Mouse (Mus musculus) hindbrain, embryonic 13.5 days (tissue): Measurements from ENCODE around the gene Slc22a14. TPM values are rescaled to one million over a fixed set of nuclear protein-coding genes. Genes with fewer than 3 reads are reported as not detected.

Experiments
- ATAC-seq: fragments of 200-750 bp; cut with Nextera tagmentation; 2 replicates; pipeline ENCODE4 v1.8.0; 2017; ENCODE audit warnings: moderate TSS enrichment; ENCODE audit not compliant: low FRiP score
- H3K27ac ChIP-seq: fragments of 300-500 bp; sonication (generic); 2 replicates; pipeline ENCODE4 v1.5.1; 2015; ENCODE audit warnings: inconsistent platforms, mild to moderate bottlenecking, moderate library complexity
- H3K27me3 ChIP-seq: fragments of 300-500 bp; sonication (generic); 2 replicates; pipeline ENCODE4 v1.6.1; 2015; ENCODE audit warnings: mild to moderate bottlenecking, inconsistent platforms
- H3K36me3 ChIP-seq: fragments of 300-500 bp; sonication (generic); 2 replicates; pipeline ENCODE4 v1.6.1; 2015; ENCODE audit warnings: mild to moderate bottlenecking, inconsistent platforms
- H3K4me1 ChIP-seq: fragments of 300-500 bp; sonication (generic); replicated peaks from 2 replicates; pipeline ENCODE4 v1.6.1; 2015; ENCODE audit warnings: inconsistent platforms
- H3K4me2 ChIP-seq: fragments of 300-500 bp; sonication (generic); 2 replicates; pipeline ENCODE4 v1.6.1; 2015; ENCODE audit warnings: inconsistent platforms, mild to moderate bottlenecking, moderate library complexity
- H3K4me3 ChIP-seq: fragments of 300-500 bp; sonication (generic); 2 replicates; pipeline ENCODE4 v1.5.1; 2015; ENCODE audit warnings: mild to moderate bottlenecking, inconsistent platforms
- H3K9ac ChIP-seq: fragments of 300-500 bp; sonication (generic); 2 replicates; pipeline ENCODE4 v1.6.1; 2015; ENCODE audit warnings: mild to moderate bottlenecking, inconsistent platforms
- H3K9me3 ChIP-seq: fragments of 300-500 bp; sonication (generic); 2 replicates; pipeline ENCODE4 v1.6.1; 2016; ENCODE audit warnings: inconsistent platforms
- WGBS: fragments of 180-500 bp; shearing (Covaris S2); methylation state at CpG from one replicate; pipeline ENCODE4 v1.1.7; 2015; 5-methylcytosine and 5-hydroxymethylcytosine counted together
- polyA plus RNA-seq: library from polyadenylated mRNA; unstranded; fragments of >200 nt; fragmentation: Nextera tagmentation; extraction: Ambion mirVana; gene quantifications from 2 replicates; pipeline ENCODE4 v1.2.1, GENCODE M21; 2015

Slc22a14 gene
- polyA plus RNA-seq, 1 experiment from 2014 or later, result not detected

- H3K27me3 ChIP-seq, result no peaks in the 10 kb centered on the region
Measured at GRCm38 (mm10) chr9:119130692-119131091, 234.7 kb downstream of the Slc22a14 start.

DNA sequence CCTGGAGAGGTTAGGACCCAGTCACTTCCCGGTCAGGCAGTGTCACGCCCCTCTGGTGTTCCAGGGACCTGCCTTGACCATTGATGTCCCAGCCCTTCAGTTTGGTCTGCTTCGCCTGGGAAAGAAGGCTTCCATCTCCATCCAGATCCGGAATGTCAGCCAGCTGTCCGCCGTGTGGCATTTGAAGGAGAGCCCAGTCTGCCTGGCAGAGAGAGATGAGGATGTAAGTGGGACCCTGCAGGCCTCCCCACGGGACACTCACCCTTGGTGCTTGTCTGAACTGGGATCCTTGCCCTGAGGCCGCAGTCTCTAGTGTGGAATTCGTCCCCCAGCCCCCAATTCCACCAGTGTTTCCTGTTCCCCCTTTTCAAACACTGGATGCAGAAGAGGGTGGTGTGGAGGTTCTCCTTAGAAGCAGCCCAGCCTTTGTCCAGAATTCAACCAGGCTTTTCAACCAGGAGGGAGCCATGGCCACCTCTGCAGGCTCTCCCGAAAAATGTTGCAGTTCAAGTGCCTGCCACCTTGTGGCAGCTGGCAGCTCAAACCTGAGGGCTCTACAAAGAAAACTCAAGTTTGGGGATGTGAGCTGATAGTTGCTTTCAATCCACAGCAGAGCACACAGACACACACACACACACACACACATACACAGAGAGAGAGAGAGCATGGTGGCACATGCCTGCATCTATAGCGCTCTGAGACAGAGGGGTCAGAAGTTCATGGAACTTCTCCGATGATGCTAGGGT lies 236.7 kb downstream of the Slc22a14 start:
- Histone ChIP-seq H3K4me3 (no peak overlapping the region), H3K9ac (no peak overlapping the region), H3K36me3 (no peaks in the 10 kb centered on the region), H3K9me3 (no peaks in the 10 kb centered on the region), H3K4me2 (no peak overlapping the region), H3K27ac (no peak overlapping the region), H3K27me3 (no peaks in the 10 kb centered on the region), H3K4me1 (no peaks in the 10 kb centered on the region)
- no peak for ATAC-seq
- WGBS, result 79% methylated on average over 12 of the region's 12 CpGs

More at GRCm38 (mm10) chr9:119130692-119131091, 234.7 kb downstream of the Slc22a14 start:
- Histone ChIP-seq H3K27ac (no peak overlapping the region), H3K36me3 (no peaks in the 10 kb centered on the region), H3K9ac (no peak overlapping the region), H3K4me3 (no peak overlapping the region), H3K9me3 (no peaks in the 10 kb centered on the region), H3K4me1 (no peaks in the 10 kb centered on the region), H3K4me2 (no peak overlapping the region)
- WGBS, result 83% methylated on average over 5 of the region's 5 CpGs
- no peak for ATAC-seq

GRCm38 (mm10) chr9:119122596-119123369 lies 242.6 kb downstream of the Slc22a14 start:
- 91% methylated on average over 18 of the region's 18 CpGs for WGBS
- H3K4me2 ChIP-seq, result no peak overlapping the region
- no peak for ATAC-seq
- H3K4me3 ChIP-seq, result no peak overlapping the region
- H3K36me3 ChIP-seq, result no peaks in the 10 kb centered on the region
- no peaks in the 10 kb centered on the region for H3K9me3 ChIP-seq
- H3K4me1 ChIP-seq, result peaks cover 12% of the 10 kb centered on the region
- no peak overlapping the region for H3K9ac ChIP-seq
- no peak overlapping the region for H3K27ac ChIP-seq
- no peaks in the 10 kb centered on the region for H3K27me3 ChIP-seq

DNA sequence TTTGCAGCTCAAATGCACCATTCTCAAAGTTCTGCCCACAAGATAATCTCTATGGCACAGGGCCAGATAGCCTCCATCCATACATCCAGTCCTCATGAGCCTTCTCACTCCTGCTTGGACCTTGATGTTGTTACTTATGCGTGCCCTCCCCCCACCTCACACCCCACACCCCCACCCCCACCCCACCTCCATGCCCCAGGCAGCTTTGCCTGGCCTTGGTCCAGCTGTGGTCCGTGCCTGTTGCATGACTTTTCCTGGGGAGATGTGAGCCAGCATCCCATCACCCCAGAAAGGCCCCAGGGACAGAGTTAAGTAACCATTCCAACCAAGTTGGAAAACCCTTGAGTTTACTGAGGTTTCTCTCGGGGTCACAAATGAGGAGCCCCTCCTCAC lies 245.2 kb downstream of the Slc22a14 start:
- 78% methylated on average over 3 of the region's 3 CpGs for WGBS

More for the DNA sequence above, 245.2 kb downstream of the Slc22a14 start:
- Histone ChIP-seq H3K9ac (no peak overlapping the region), H3K4me2 (no peak overlapping the region), H3K9me3 (no peaks in the 10 kb centered on the region), H3K27me3 (no peaks in the 10 kb centered on the region), H3K4me3 (no peak overlapping the region), H3K4me1 (peaks cover 12% of the 10 kb centered on the region), H3K36me3 (no peaks in the 10 kb centered on the region), H3K27ac (no peak overlapping the region)
- ATAC-seq, result no peak

Other genes with a start within 250 kb of the Slc22a14 start
- gene Acaa1b, start 208.5 kb downstream of the Slc22a14 start, polyA plus RNA-seq, result 1.8 and 1.9 TPM in 2 replicates
- not detected in 2 replicates for gene Gm47289, start 206.4 kb downstream of the Slc22a14 start, polyA plus RNA-seq
- gene Slc22a13, start 156.5 kb downstream of the Slc22a14 start, polyA plus RNA-seq, result not detected in 2 replicates
- gene Oxsr1, start 43.1 kb downstream of the Slc22a14 start, polyA plus RNA-seq, result 11.8 and 13.0 TPM in 2 replicates
- gene Acaa1a, start 25.9 kb downstream of the Slc22a14 start, polyA plus RNA-seq, result 106 and 110 TPM in 2 replicates
- gene Myd88, start 24.1 kb downstream of the Slc22a14 start, polyA plus RNA-seq, result 6.1 and 6.2 TPM in 2 replicates
- 2.4 and 2.5 TPM in 2 replicates for gene Xylb, start 8.2 kb downstream of the Slc22a14 start, polyA plus RNA-seq
- gene Acvr2b, start 36.6 kb upstream of the Slc22a14 start, polyA plus RNA-seq, result 44.4 and 48.6 TPM in 2 replicates
- gene Exog, start 79.4 kb upstream of the Slc22a14 start, polyA plus RNA-seq, result 48.4 and 51.2 TPM in 2 replicates
- gene Scn5a, start 213.5 kb upstream of the Slc22a14 start, polyA plus RNA-seq, result 0.25 and 0.32 TPM in 2 replicates